Mouse (Mus musculus) adrenal gland, adult 2 months (tissue): ENCODE measurements at regions not wholly inside any gene's neighbourhood (a gene's known extent, or its start where the extent isn't known, plus 50 kb on each side); places are given as distances from the start of the nearest gene placed in this dataset.

Source experiments
- DNase-seq: peaks from one replicate; pipeline ENCODE4 v3.0.0; 2021

GRCm38 (mm10) chr5:119580395-119580794 lies 90.1 kb upstream of the Tbx3 start:
- no peak for DNase-seq

GRCm38 (mm10) chr5:119580798-119581197 lies 89.7 kb upstream of the Tbx3 start:
- DNase-seq, result no peak

GRCm38 (mm10) chr5:119584389-119584788 lies 86.1 kb upstream of the Tbx3 start:
- DNase-seq, result no peak

- DNase-seq, result no peak
Measured at GRCm38 (mm10) chr5:119584914-119585313, 85.6 kb upstream of the Tbx3 start.

GRCm38 (mm10) chr5:119586391-119587058 lies 83.9 kb upstream of the Tbx3 start:
- DNase-seq, result no peak

- DNase-seq, result no peak
Measured at GRCm38 (mm10) chr5:119587239-119587811, 83.1 kb upstream of the Tbx3 start.

- DNase-seq, result no peak
Measured at GRCm38 (mm10) chr5:119588340-119589272, 81.9 kb upstream of the Tbx3 start.

- DNase-seq, result peak; percentile 63
Measured at GRCm38 (mm10) chr5:119591271-119591670, 79.2 kb upstream of the Tbx3 start.

GRCm38 (mm10) chr5:119592891-119593290 lies 77.6 kb upstream of the Tbx3 start:
- DNase-seq, result peak; percentile 82

- DNase-seq, result peak; percentile 70
Measured at GRCm38 (mm10) chr5:119594541-119594940, 75.9 kb upstream of the Tbx3 start.

- DNase-seq, result peak; percentile 89
Measured at GRCm38 (mm10) chr5:119596295-119596993, 74.0 kb upstream of the Tbx3 start.

GRCm38 (mm10) chr5:119596994-119597391 lies 73.5 kb upstream of the Tbx3 start:
- DNase-seq, result peak; percentile 65

- DNase-seq, result no peak
Measured at GRCm38 (mm10) chr5:119597530-119597929, 72.9 kb upstream of the Tbx3 start.

- DNase-seq, result no peak
Measured at GRCm38 (mm10) chr5:119598166-119598565, 72.3 kb upstream of the Tbx3 start.

GRCm38 (mm10) chr5:119601390-119601789 lies 69.1 kb upstream of the Tbx3 start:
- no peak for DNase-seq

GRCm38 (mm10) chr5:119602001-119602400 lies 68.5 kb upstream of the Tbx3 start:
- DNase-seq, result no peak

GRCm38 (mm10) chr5:119605444-119605843 lies 65.0 kb upstream of the Tbx3 start:
- no peak for DNase-seq

GRCm38 (mm10) chr5:119613413-119613812 lies 57.1 kb upstream of the Tbx3 start:
- DNase-seq, result peak; percentile 63

GRCm38 (mm10) chr5:119613981-119614770 lies 56.3 kb upstream of the Tbx3 start:
- no peak for DNase-seq

- DNase-seq, result no peak
Measured at GRCm38 (mm10) chr5:119615681-119616080, 54.8 kb upstream of the Tbx3 start.

GRCm38 (mm10) chr5:119617856-119618255 lies 52.6 kb upstream of the Tbx3 start:
- DNase-seq, result no peak
